Mouse (Mus musculus) heart, postnatal 36 days (tissue): ENCODE measurements around the gene Aqp3. TPM values are rescaled to one million over a fixed set of nuclear protein-coding genes. Genes with fewer than 3 reads are reported as not detected.
"Not testable (repeated sequence)": the region's sequence is repeated elsewhere in the genome, so short reads cannot be mapped to it uniquely, and the experiment has no call there.

Source experiments
- DNase-seq, 2 experiments: peaks; one replicate each; pipeline ENCODE4 v3.0.0; 2021 to 2022
- intact Hi-C: fragments of 180-260 bp; cut with DNase I; formaldehyde crosslinking; loops from one replicate; pipeline ENCODE4 v1.15.1; 2025
- total RNA-seq, 2 experiments: library from RNA; stranded (reverse); gene quantifications; 2 replicates each; pipeline ENCODE4 v1.2.3; 2021

The Aqp3 gene
- total RNA-seq, 2 experiments from 2014 or later, result not detected

GRCm38 (mm10) chr4:41108717-41109425 lies 10.9 kb upstream of the Aqp3 start:
- intact Hi-C loops, result no loop called here

GRCm38 (mm10) chr4:41107440-41107839 lies 9.5 kb upstream of the Aqp3 start:
- intact Hi-C loops, result no loop called here
- no peak for DNase-seq

More at GRCm38 (mm10) chr4:41108717-41109425, 10.9 kb upstream of the Aqp3 start:
- no peak for DNase-seq

- intact Hi-C loops, result no loop called here
- DNase-seq, result no peak
Observed at GRCm38 (mm10) chr4:41102901-41103300, 4.9 kb upstream of the Aqp3 start.

GRCm38 (mm10) chr4:41100986-41101385 lies 3.0 kb upstream of the Aqp3 start:
- DNase-seq, result no peak
- intact Hi-C loops, result no loop called here

- intact Hi-C loops, result no loop called here
- no peak for DNase-seq
Observed at GRCm38 (mm10) chr4:41098577-41098951, 581 bp upstream of the Aqp3 start.

- intact Hi-C loops, result no loop called here
- no peak for DNase-seq
Observed at GRCm38 (mm10) chr4:41097381-41097780, 602 bp downstream of the Aqp3 start.

GRCm38 (mm10) chr4:41096794-41097193 lies 1.2 kb downstream of the Aqp3 start:
- intact Hi-C loops, result no loop called here
- DNase-seq, result no peak

- intact Hi-C loops, result no loop called here
- no peak for DNase-seq
Observed at GRCm38 (mm10) chr4:41096169-41096568, 1.8 kb downstream of the Aqp3 start.

GRCm38 (mm10) chr4:41094361-41094760 lies 3.6 kb downstream of the Aqp3 start:
- no peak for DNase-seq
- intact Hi-C loops, result no loop called here

GRCm38 (mm10) chr4:41092958-41093357 lies 5.0 kb downstream of the Aqp3 start:
- intact Hi-C loops, result no loop called here
- no peak for DNase-seq

- intact Hi-C loops, result no loop called here
- no peak for DNase-seq
Observed at GRCm38 (mm10) chr4:41091391-41091790, 6.6 kb downstream of the Aqp3 start.

- intact Hi-C loops, result no loop called here
- DNase-seq, result no peak
Observed at GRCm38 (mm10) chr4:41089705-41090104, 8.3 kb downstream of the Aqp3 start.

GRCm38 (mm10) chr4:41089189-41089588 lies 8.8 kb downstream of the Aqp3 start:
- intact Hi-C loops, result no loop called here

GRCm38 (mm10) chr4:41087459-41088298 lies 10.3 kb downstream of the Aqp3 start:
- intact Hi-C loops, result no loop called here
- DNase-seq, result no peak

More at GRCm38 (mm10) chr4:41089189-41089588, 8.8 kb downstream of the Aqp3 start:
- no peak for DNase-seq

- intact Hi-C loops, result no loop called here
- no peak for DNase-seq
Observed at GRCm38 (mm10) chr4:41086947-41087346, 11.0 kb downstream of the Aqp3 start.

- DNase-seq, result no peak
- intact Hi-C loops, result no loop called here
Observed at GRCm38 (mm10) chr4:41084819-41085218, 13.2 kb downstream of the Aqp3 start.

- DNase-seq, intact Hi-C loops: not testable (repeated sequence)
Observed at GRCm38 (mm10) chr4:41082803-41083202, 15.2 kb downstream of the Aqp3 start.

- intact Hi-C loops, result no loop called here
- no peak for DNase-seq
Observed at GRCm38 (mm10) chr4:41081733-41082132, 16.2 kb downstream of the Aqp3 start.

GRCm38 (mm10) chr4:41078726-41079125 lies 19.3 kb downstream of the Aqp3 start:
- intact Hi-C loops, result no loop called here
- DNase-seq, result no peak

GRCm38 (mm10) chr4:41074461-41074860 lies 23.5 kb downstream of the Aqp3 start:
- DNase-seq, result no peak
- intact Hi-C loops, result no loop called here

GRCm38 (mm10) chr4:41073008-41073817 lies 24.8 kb downstream of the Aqp3 start:
- DNase-seq, result no peak
- intact Hi-C loops, result no loop called here
